Mouse (Mus musculus) frontal cortex, adult (tissue): ENCODE data around the gene RPS10-NUDT3.

ENCODE experiments used
- ATAC-seq: cut with Nextera tagmentation; 2 replicates; pipeline ENCODE4 v1.9.2; 2017; ENCODE audit warnings: mild to moderate bottlenecking, moderate library complexity, mixed read lengths; ENCODE audit not compliant: low TSS enrichment

Gene RPS10-NUDT3

GRCm38 (mm10) chr17:27575116-27575776 is 59.8 kb downstream of the RPS10-NUDT3 start:
- no peak for ATAC-seq

- peak; percentile 51 for ATAC-seq
These were observed 60.4 kb downstream of the RPS10-NUDT3 start for GRCm38 (mm10) chr17:27574470-27575115.

- ATAC-seq: no peak
These were observed 61.2 kb downstream of the RPS10-NUDT3 start for GRCm38 (mm10) chr17:27573772-27574320.

- ATAC-seq: no peak
These were observed 63.7 kb downstream of the RPS10-NUDT3 start for GRCm38 (mm10) chr17:27571315-27571714.

- no peak for ATAC-seq
These were observed 66.8 kb downstream of the RPS10-NUDT3 start for GRCm38 (mm10) chr17:27568228-27568627.

GRCm38 (mm10) chr17:27565942-27566267 is 69.1 kb downstream of the RPS10-NUDT3 start:
- no peak for ATAC-seq

- peak; percentile 68 for ATAC-seq
These were observed 69.7 kb downstream of the RPS10-NUDT3 start, which contains the start of gene AI413582 for GRCm38 (mm10) chr17:27565163-27565941. Gene AI413582 (minus strand): TSS chr17:27565756.

GRCm38 (mm10) chr17:27564391-27565162 is 70.4 kb downstream of the RPS10-NUDT3 start:
- ATAC-seq: no peak

- ATAC-seq: no peak
These were observed 71.2 kb downstream of the RPS10-NUDT3 start for GRCm38 (mm10) chr17:27563771-27564244.

- ATAC-seq: peak; percentile 48
These were observed 73.1 kb downstream of the RPS10-NUDT3 start for GRCm38 (mm10) chr17:27561809-27562526.

GRCm38 (mm10) chr17:27560926-27561480 is 74.0 kb downstream of the RPS10-NUDT3 start:
- ATAC-seq: no peak

- ATAC-seq: no peak
These were observed 75.4 kb downstream of the RPS10-NUDT3 start for GRCm38 (mm10) chr17:27559596-27559995.

GRCm38 (mm10) chr17:27558845-27559244 is 76.2 kb downstream of the RPS10-NUDT3 start:
- no peak for ATAC-seq

GRCm38 (mm10) chr17:27557927-27558661 is 76.9 kb downstream of the RPS10-NUDT3 start:
- no peak for ATAC-seq

GRCm38 (mm10) chr17:27557181-27557926 is 77.7 kb downstream of the RPS10-NUDT3 start:
- peak; percentile 11; the same call in 1 of the 2 replicates for ATAC-seq

GRCm38 (mm10) chr17:27556315-27557011 is 78.6 kb downstream of the RPS10-NUDT3 start, which contains the start of gene Hmga1:
Gene Hmga1 (plus strand): TSS chr17:27556497.
- ATAC-seq: peak; percentile 51

- no peak for ATAC-seq
These were observed 79.4 kb downstream of the RPS10-NUDT3 start for GRCm38 (mm10) chr17:27555512-27556172.

- no peak for ATAC-seq
These were observed 79.9 kb downstream of the RPS10-NUDT3 start for GRCm38 (mm10) chr17:27555075-27555511.
